Mouse (Mus musculus): ENCODE measurements around the gene Bcl2l14. TPM values are rescaled to one million over a fixed set of nuclear protein-coding genes. Genes with fewer than 3 reads are reported as not detected.

Gene Bcl2l14
- total RNA-seq, 2 experiments from 2014 or later, result not detected

- Histone ChIP-seq H3K27ac (no peak overlapping the region), H3K4me3 (no peak overlapping the region)
- no peak for TF ChIP-seq CTCF (conservative IDR thresholded peaks at IDR 0.05)
- DNase-seq (ENCODE audit: low spot score in 2 of 2), result no peak
Observed at GRCm38 (mm10) chr6:134381462-134381861, 14.7 kb upstream of the Bcl2l14 start.

GRCm38 (mm10) chr6:134385931-134386330 lies 10.2 kb upstream of the Bcl2l14 start:
- TF ChIP-seq CTCF (conservative IDR thresholded peaks at IDR 0.05), result no peak
- DNase-seq (ENCODE audit: low spot score in 2 of 2), result no peak
- H3K4me3 ChIP-seq, result no peak overlapping the region
- H3K27ac ChIP-seq, result no peak overlapping the region

- no peak for TF ChIP-seq CTCF (conservative IDR thresholded peaks at IDR 0.05)
- no peak overlapping the region for H3K4me3 ChIP-seq
- no peak overlapping the region for H3K27ac ChIP-seq
- DNase-seq (ENCODE audit: low spot score in 2 of 2), result no peak
Observed at GRCm38 (mm10) chr6:134387396-134387795, 8.7 kb upstream of the Bcl2l14 start.

- no peak for DNase-seq (ENCODE audit: low spot score in 2 of 2)
- no peak for TF ChIP-seq CTCF (conservative IDR thresholded peaks at IDR 0.05)
- no peak overlapping the region for H3K27ac ChIP-seq
- no peak overlapping the region for H3K4me3 ChIP-seq
Observed at GRCm38 (mm10) chr6:134388424-134389110, 7.6 kb upstream of the Bcl2l14 start.

- Histone ChIP-seq H3K4me3 (no peak overlapping the region), H3K27ac (no peak overlapping the region)
- peak; percentile 80 for TF ChIP-seq CTCF (conservative IDR thresholded peaks at IDR 0.05)
- DNase-seq (ENCODE audit: low spot score in 2 of 2), result peak; percentile 58 to 87
Observed at GRCm38 (mm10) chr6:134389248-134389891, 6.7 kb upstream of the Bcl2l14 start.

- no peak overlapping the region for H3K27ac ChIP-seq
- H3K4me3 ChIP-seq, result no peak overlapping the region
- no peak for TF ChIP-seq CTCF (conservative IDR thresholded peaks at IDR 0.05)
- no peak for DNase-seq (ENCODE audit: low spot score in 2 of 2)
Observed at GRCm38 (mm10) chr6:134389917-134390316, 6.2 kb upstream of the Bcl2l14 start.

- no peak for TF ChIP-seq CTCF (conservative IDR thresholded peaks at IDR 0.05)
- DNase-seq (ENCODE audit: low spot score in 2 of 2), result no peak
- H3K27ac ChIP-seq, result no peak overlapping the region
- H3K4me3 ChIP-seq, result no peak overlapping the region
Observed at GRCm38 (mm10) chr6:134390837-134391236, 5.3 kb upstream of the Bcl2l14 start.

DNA sequence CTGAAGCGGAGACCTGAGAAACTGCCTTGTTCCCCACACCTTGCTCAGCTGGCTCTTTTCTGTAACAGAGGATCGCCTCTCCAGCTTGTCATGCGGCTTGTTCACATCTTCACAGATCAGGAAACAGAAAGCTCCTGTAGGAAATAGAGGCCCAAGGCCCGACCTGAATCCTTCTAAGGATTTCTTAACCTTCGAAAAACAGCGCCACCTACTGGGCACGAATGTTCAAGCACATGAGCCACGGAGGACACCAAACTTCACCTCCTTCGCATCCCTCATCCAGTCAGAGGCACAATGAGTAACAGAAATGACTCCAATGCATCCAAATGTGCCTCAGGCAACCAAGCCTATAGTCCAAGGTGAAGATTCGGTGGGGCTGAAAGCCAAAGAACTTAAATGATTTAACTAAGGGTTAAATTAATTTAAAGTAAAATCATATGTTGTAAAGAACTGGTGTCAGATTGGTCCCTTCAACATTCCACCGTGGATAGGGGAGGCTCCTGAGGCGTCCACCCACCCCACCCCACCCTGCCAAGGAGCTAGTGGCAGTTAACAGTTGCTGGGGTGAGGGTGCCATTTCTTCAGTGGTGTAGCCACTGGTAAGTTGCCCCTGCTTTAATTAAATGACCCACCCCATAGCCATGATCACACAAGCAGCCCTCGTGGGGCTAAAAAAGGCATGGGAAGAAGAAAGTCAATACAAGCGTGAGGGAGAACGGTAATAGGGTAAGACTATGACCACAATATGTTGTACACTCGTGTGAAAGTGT lies 7.0 kb downstream of the Bcl2l14 start:
- TF ChIP-seq CTCF (conservative IDR thresholded peaks at IDR 0.05), result peak; percentile 87
- DNase-seq (ENCODE audit: low spot score in 2 of 2), result peak; percentile 41 to 66
- no peak overlapping the region for H3K27ac ChIP-seq
- H3K4me3 ChIP-seq, result no peak overlapping the region

GRCm38 (mm10) chr6:134403684-134404070 lies 7.6 kb downstream of the Bcl2l14 start:
- no peak for DNase-seq (ENCODE audit: low spot score in 2 of 2)
- TF ChIP-seq CTCF (conservative IDR thresholded peaks at IDR 0.05), result no peak
- Histone ChIP-seq H3K27ac (no peak overlapping the region), H3K4me3 (no peak overlapping the region)

DNA sequence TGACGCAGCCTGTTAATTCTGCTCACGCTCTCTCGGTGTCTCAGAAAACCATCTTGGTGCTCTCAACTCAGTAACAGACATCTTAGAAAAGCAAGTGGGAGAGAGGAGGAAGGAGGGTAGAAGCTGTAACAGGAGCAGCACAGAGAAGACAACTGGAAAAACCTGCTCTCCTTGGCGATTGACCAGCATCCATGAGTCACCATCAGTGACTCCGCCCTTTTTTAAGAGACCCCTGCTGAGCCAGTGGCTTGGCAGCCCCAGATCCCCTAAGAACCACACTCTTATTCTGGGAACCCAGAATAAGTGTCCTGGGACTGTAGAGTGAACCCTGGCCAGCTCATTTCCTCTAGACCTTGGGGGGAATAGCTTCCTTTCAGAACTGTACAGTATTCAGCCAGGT lies 11.1 kb downstream of the Bcl2l14 start:
- no peak overlapping the region for H3K27ac ChIP-seq
- TF ChIP-seq CTCF (conservative IDR thresholded peaks at IDR 0.05), result no peak
- H3K4me3 ChIP-seq, result no peak overlapping the region
- no peak for DNase-seq (ENCODE audit: low spot score in 2 of 2)

DNA sequence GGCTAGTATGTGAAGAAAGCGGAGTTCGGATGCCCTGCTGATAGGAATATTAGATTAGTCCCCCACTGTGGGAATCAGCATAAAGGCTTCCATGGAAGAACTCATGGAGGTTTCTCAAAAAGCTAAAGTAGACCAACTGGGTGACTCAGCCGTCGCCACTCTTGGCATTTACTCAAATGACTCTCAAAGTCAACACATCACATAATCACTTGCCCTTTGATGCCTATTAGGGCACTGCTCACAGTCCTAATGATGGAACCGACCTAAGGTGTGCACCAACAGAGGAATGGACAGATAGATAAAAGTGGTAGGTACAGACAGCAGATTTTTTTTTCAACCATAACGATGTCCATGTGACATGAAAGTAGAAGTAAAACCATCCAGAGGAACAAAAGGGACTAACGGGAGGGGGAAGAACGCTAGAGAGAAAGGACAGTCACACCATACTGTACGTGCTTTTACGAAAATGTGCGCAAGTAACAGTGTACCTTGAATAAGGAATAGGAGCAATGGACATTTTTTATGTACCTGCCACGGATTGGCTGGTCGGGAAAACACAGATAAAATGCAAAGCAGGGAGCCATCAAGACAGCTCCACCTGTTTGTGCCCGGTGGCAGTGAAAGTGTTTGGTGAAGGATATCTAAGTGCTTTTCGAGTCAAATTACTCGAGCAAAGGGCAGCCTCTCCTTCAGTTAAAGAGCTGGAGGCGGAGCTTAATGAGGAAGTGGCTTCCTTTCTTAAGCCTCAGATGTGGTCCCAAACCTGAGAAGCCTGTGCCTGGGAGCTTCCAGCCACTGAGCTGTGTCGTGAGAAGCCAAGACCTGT lies 17.8 kb downstream of the Bcl2l14 start:
- Histone ChIP-seq H3K27ac (no peak overlapping the region), H3K4me3 (no peak overlapping the region)
- TF ChIP-seq CTCF (conservative IDR thresholded peaks at IDR 0.05), result no peak
- DNase-seq (ENCODE audit: low spot score in 2 of 2), result no peak

- DNase-seq (ENCODE audit: low spot score in 2 of 2), result no peak
- no peak for TF ChIP-seq CTCF (conservative IDR thresholded peaks at IDR 0.05)
- Histone ChIP-seq H3K4me3 (no peak overlapping the region), H3K27ac (no peak overlapping the region)
Observed at GRCm38 (mm10) chr6:134414532-134414883, 18.4 kb downstream of the Bcl2l14 start.
